Mouse (Mus musculus): ENCODE data around the gene Egfem1. TPM values are rescaled to one million over a fixed set of nuclear protein-coding genes. Genes with fewer than 3 reads are reported as not detected.
A peak's percentile ranks its signal among the peaks of the same experiment; 100 is the strongest.

The Egfem1 gene
- total RNA-seq, 2 experiments from 2014 or later: 28.9 to 35.3 TPM

- DNase-seq (ENCODE audit: low spot score in 2 of 2): no peak
Observed at GRCm38 (mm10) chr3:29293230-29293629, 211.4 kb downstream of the Egfem1 start.

GRCm38 (mm10) chr3:29342223-29342791 is 260.5 kb downstream of the Egfem1 start:
- no peak for DNase-seq (ENCODE audit: low spot score in 2 of 2)

- no peak for DNase-seq (ENCODE audit: low spot score in 2 of 2)
Observed at GRCm38 (mm10) chr3:29345805-29346204, 264.0 kb downstream of the Egfem1 start.

- DNase-seq (ENCODE audit: low spot score in 2 of 2): no peak
Observed at GRCm38 (mm10) chr3:29366907-29367306, 285.1 kb downstream of the Egfem1 start.

GRCm38 (mm10) chr3:29370519-29370918 is 288.7 kb downstream of the Egfem1 start:
- DNase-seq (ENCODE audit: low spot score in 2 of 2): peak in 1 of 2 experiments; percentile 45

- no peak for DNase-seq (ENCODE audit: low spot score in 2 of 2)
Observed at GRCm38 (mm10) chr3:29381255-29381654, 299.4 kb downstream of the Egfem1 start.

- DNase-seq (ENCODE audit: low spot score in 2 of 2): peak in 1 of 2 experiments; percentile 53
Observed at GRCm38 (mm10) chr3:29399064-29399463, 317.2 kb downstream of the Egfem1 start.

- no peak for DNase-seq (ENCODE audit: low spot score in 2 of 2)
Observed at GRCm38 (mm10) chr3:29421634-29422033, 339.8 kb downstream of the Egfem1 start.

- peak in 1 of 2 experiments; percentile 26 for DNase-seq (ENCODE audit: low spot score in 2 of 2)
Observed at GRCm38 (mm10) chr3:29432109-29433091, 350.6 kb downstream of the Egfem1 start.

GRCm38 (mm10) chr3:29443024-29443423 is 361.2 kb downstream of the Egfem1 start:
- DNase-seq (ENCODE audit: low spot score in 2 of 2): peak in 1 of 2 experiments; percentile 15

GRCm38 (mm10) chr3:29444661-29445060 is 362.8 kb downstream of the Egfem1 start:
- DNase-seq (ENCODE audit: low spot score in 2 of 2): peak in 1 of 2 experiments; percentile 20

- no peak for DNase-seq (ENCODE audit: low spot score in 2 of 2)
Observed at GRCm38 (mm10) chr3:29446081-29446480, 364.3 kb downstream of the Egfem1 start.

- no peak for DNase-seq (ENCODE audit: low spot score in 2 of 2)
Observed at GRCm38 (mm10) chr3:29448829-29449406, 367.1 kb downstream of the Egfem1 start.

GRCm38 (mm10) chr3:29498211-29498610 is 416.4 kb downstream of the Egfem1 start:
- peak; percentile 42 to 78 for DNase-seq (ENCODE audit: low spot score in 2 of 2)

- DNase-seq (ENCODE audit: low spot score in 2 of 2): no peak
Observed at GRCm38 (mm10) chr3:29499188-29499587, 417.4 kb downstream of the Egfem1 start.

GRCm38 (mm10) chr3:29525298-29525962 is 443.6 kb downstream of the Egfem1 start:
- peak; percentile 6 to 35 for DNase-seq (ENCODE audit: low spot score in 2 of 2)

- DNase-seq (ENCODE audit: low spot score in 2 of 2): no peak
Observed at GRCm38 (mm10) chr3:29525963-29526301, 444.1 kb downstream of the Egfem1 start.

- no peak for DNase-seq (ENCODE audit: low spot score in 2 of 2)
Observed at GRCm38 (mm10) chr3:29539211-29539610, 457.4 kb downstream of the Egfem1 start.

GRCm38 (mm10) chr3:29539902-29540301 is 458.1 kb downstream of the Egfem1 start:
- peak; percentile 6 to 48 for DNase-seq (ENCODE audit: low spot score in 2 of 2)

GRCm38 (mm10) chr3:29541477-29542079 is 459.8 kb downstream of the Egfem1 start:
- no peak for DNase-seq (ENCODE audit: low spot score in 2 of 2)

GRCm38 (mm10) chr3:29544056-29544455 is 462.2 kb downstream of the Egfem1 start:
- no peak for DNase-seq (ENCODE audit: low spot score in 2 of 2)
